ENCODE assay signal across 8 mouse cellular contexts in genomic region chr11:95259088-95259849, GRCm38 (mm10). TPM values are rescaled to one million over a fixed set of nuclear protein-coding genes. Genes with fewer than 3 reads are reported as not detected.
A peak's percentile ranks its signal among the peaks of the same experiment; 100 is the strongest.
DNase-seq lines count a peak whose midpoint lies in the region; ATAC-seq lines count a peak whose summit lies in the region.

No protein-coding gene starts in this region.

- peak overlapping the region; percentile 90 for H3K4me2 ChIP-seq in intestine, embryonic 14.5 days (ENCODE audit: low read length)

- H3K27me3 ChIP-seq in intestine, embryonic 14.5 days (replicated peaks; ENCODE audit: control insufficient read depth, insufficient read depth, low read length), result no peaks in the 10 kb centered on the region

- DNase-seq in adrenal gland, adult 18-20 months (ENCODE audit: low spot score in 2 of 2), result peak; percentile 97 to 98
- peak; percentile 90 for DNase-seq in embryo, embryonic 10.5 days (ENCODE audit: low spot score)
- DNase-seq in gastrocnemius, postnatal 14 days, result peak; percentile 92
- peak; percentile 99 for DNase-seq in intestine, embryonic 14.5 days (ENCODE audit: low spot score)
- DNase-seq in left cerebral cortex, postnatal 10 days (ENCODE audit: extremely low spot score in 1 of 2, low spot score in 2 of 2), result peak; percentile 62 to 93
- DNase-seq in right cerebral cortex, postnatal 10 days (ENCODE audit: low spot score in 2 of 2), result peak; percentile 83 to 86
- peak; percentile 88 for DNase-seq in urinary bladder, postnatal 14 days (ENCODE audit: low spot score)

- no peaks in the 10 kb centered on the region for H3K9me3 ChIP-seq in intestine, embryonic 14.5 days (ENCODE audit: control insufficient read depth, low read length)

- peak overlapping the region; percentile 76 for H3K9ac ChIP-seq in intestine, embryonic 14.5 days (ENCODE audit: low read length)

- intact Hi-C loops in gastrocnemius, postnatal 14 days (cut with DNase I; ENCODE audit: low total_unique reads), result loop anchor here (2.0 to 10.0 kb wide), 2 partner anchors 204 to 264 kb away; no protein-coding TSS in a partner anchor
- intact Hi-C loops in left cerebral cortex, postnatal 10 days (cut with DNase I), result loop anchor here (2.0 kb wide), 1 partner anchor 262 kb away; no protein-coding TSS in a partner anchor

- H3K36me3 ChIP-seq in intestine, embryonic 14.5 days (ENCODE audit: control insufficient read depth, insufficient read depth, low read length), result no peaks in the 10 kb centered on the region

- WGBS in intestine, embryonic 14.5 days, result under 1% methylated on average over 72 of the region's 73 CpGs

- peak overlapping the region; percentile 59 for H3K4me3 ChIP-seq in intestine, embryonic 14.5 days (ENCODE audit: low read depth, low read length)

- peaks cover 7% of the 10 kb centered on the region; the same call in 1 of the 2 replicates for H3K4me1 ChIP-seq in intestine, embryonic 14.5 days (replicated peaks; ENCODE audit: control insufficient read depth, insufficient read depth, low read length)

- peak overlapping the region; percentile 67; the same call in 1 of the 2 replicates for H3K27ac ChIP-seq in intestine, embryonic 14.5 days (ENCODE audit: low read depth)

- peak; percentile 86 for ATAC-seq in intestine, embryonic 14.5 days (replicated peaks; ENCODE audit: low FRiP score, low TSS enrichment, low read depth)
- ATAC-seq in megakaryocyte progenitor cell, adult 5-6 weeks (replicated peaks; ENCODE audit: poor library complexity), result peak; percentile 75

RNA-seq across cellular contexts. Expression of gene Tac4, which starts 2.1 kb away (rescaled TPM):
- total RNA-seq in adrenal gland, adult 18-20 months (2021), result not detected
- total RNA-seq in gastrocnemius, postnatal 14 days (2021), result not detected
- 0.14 TPM in 1 of 2 replicates, not detected in the other for polyA plus RNA-seq in intestine, embryonic 14.5 days (2014; fragmentation: Nextera tagmentation; extraction: Ambion mirVana)
- total RNA-seq in left cerebral cortex, postnatal 10 days (2021), result not detected
- total RNA-seq in megakaryocyte progenitor cell, adult 5-6 weeks (2015), result not detected in 2 replicates
- total RNA-seq in megakaryocyte progenitor cell, adult 5-6 weeks (2017), result not detected in 2 replicates

RNA-seq across cellular contexts. Expression of gene Kat7, which starts 50.8 kb away (rescaled TPM):
- total RNA-seq in adrenal gland, adult 18-20 months (2021), result 10 to 100 TPM; 54.9 to 59.0 TPM
- 10 to 100 TPM; 21.7 to 24.4 TPM for total RNA-seq in gastrocnemius, postnatal 14 days (2021)
- polyA plus RNA-seq in intestine, embryonic 14.5 days (2014; fragmentation: Nextera tagmentation; extraction: Ambion mirVana), result 68.7 and 76.8 TPM in 2 replicates
- 10 to 100 TPM; 59.1 to 60.9 TPM for total RNA-seq in left cerebral cortex, postnatal 10 days (2021)
- total RNA-seq in megakaryocyte progenitor cell, adult 5-6 weeks (2015), result 99.1 and 111 TPM in 2 replicates
- total RNA-seq in megakaryocyte progenitor cell, adult 5-6 weeks (2017), result 70.8 and 73.3 TPM in 2 replicates

Comparison
In these comparisons a context has a peak if more than half of its experiments do, and no peak if none do; other contexts are left out.
1. Peak in every context shown above with its lines: DNase-seq, ATAC-seq, H3K4me3 ChIP-seq and H3K27ac ChIP-seq.